Mouse (Mus musculus) layer of hippocampus, adult 2 months (tissue): ENCODE results near the gene Dip2c. TPM values are rescaled to one million over a fixed set of nuclear protein-coding genes. Genes with fewer than 3 reads are reported as not detected.
A peak's percentile ranks its signal among the peaks of the same experiment; 100 is the strongest.

Experiments
- DNase-seq, 2 experiments: peaks; one replicate each; pipeline ENCODE4 v3.0.0; 2022; ENCODE audit warnings: low spot score in 2 of 2
- H3K27ac ChIP-seq: fragments of 200-600 bp; 2 replicates; pipeline ENCODE4 v1.8.1; 2022
- H3K4me3 ChIP-seq: fragments of 200-600 bp; 2 replicates; pipeline ENCODE4 v1.8.1; 2022; ENCODE audit warnings: mild to moderate bottlenecking
- CTCF ChIP-seq: fragments of 200-600 bp; conservative IDR thresholded peaks from 2 replicates; pipeline ENCODE4 v1.8.1; 2022; ENCODE audit warnings: antibody characterized with exemption, mild to moderate bottlenecking, moderate library complexity
- total RNA-seq, 2 experiments: library from RNA; stranded (reverse); gene quantifications; 2 replicates each; pipeline ENCODE4 v1.2.3; 2021

Dip2c gene
- total RNA-seq, 2 experiments from 2014 or later: 66.2 to 66.7 TPM

- no peak for TF ChIP-seq CTCF
These were observed 175.6 kb downstream of the Dip2c start for GRCm38 (mm10) chr13:9451952-9452351.

DNA sequence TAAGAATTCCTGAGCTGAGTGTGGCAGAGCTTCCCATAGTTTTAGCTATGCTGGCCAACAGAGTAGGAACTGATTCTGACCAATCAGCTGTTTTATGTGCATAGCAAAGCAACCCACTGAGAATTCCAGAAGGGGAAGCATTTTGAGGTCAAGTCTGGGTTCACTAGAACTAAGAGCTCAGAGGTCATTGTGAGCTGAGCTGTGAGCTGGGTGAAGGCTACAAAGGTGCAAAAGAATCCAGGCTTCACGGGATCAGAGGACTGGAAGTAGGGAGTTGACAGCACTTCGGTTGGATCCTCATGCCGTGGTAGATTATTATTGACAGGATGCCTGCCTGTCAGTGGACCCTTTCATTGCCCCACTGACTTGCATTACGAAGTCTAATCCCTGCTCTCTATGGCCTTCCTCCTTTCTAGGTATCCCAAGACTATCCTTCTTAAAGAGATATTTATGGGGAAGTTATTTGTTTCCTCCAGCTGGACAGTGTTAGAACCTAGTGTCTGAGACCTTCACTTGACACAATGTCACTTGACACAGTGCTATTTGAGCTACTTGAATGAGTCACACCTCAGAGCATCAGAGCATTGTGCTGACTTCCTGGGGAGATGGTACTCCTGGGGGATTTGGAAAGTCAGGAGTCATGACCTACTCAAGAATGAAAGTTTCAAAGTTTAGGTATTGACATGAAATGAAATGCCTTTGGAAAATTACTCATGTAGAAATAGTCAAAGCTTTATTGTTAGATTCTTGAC, 178.3 kb downstream of the Dip2c start:
- H3K4me3 ChIP-seq: no peak overlapping the region
- DNase-seq: no peak
- TF ChIP-seq CTCF: no peak
- H3K27ac ChIP-seq: no peak overlapping the region

More at GRCm38 (mm10) chr13:9451952-9452351, 175.6 kb downstream of the Dip2c start:
- Histone ChIP-seq H3K4me3 (no peak overlapping the region), H3K27ac (peak overlapping the region; percentile 32; the same call in 1 of the 2 replicates)
- no peak for DNase-seq

DNA sequence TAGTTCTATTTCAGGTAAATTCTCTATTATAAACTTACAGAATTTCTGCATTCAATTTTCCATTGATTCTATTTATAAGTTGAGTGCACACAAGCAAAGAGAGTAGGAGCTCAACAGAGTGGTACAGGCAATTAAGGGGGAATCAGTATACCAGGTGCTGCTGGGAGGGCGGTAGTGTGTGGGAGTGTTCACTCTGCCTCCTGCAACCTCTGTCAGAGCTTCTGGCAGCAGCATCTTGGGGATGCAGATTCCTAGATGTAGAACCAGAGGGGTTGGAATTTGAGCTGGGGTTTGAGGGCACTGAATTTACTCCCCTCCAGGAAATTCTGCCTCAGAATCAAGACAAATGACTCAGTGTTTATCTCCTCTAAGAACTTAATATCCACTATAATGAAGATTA, 179.7 kb downstream of the Dip2c start:
- no peak for TF ChIP-seq CTCF
- H3K27ac ChIP-seq: no peak overlapping the region
- H3K4me3 ChIP-seq: no peak overlapping the region
- DNase-seq: no peak

- H3K27ac ChIP-seq: no peak overlapping the region
- TF ChIP-seq CTCF: no peak
- DNase-seq: no peak
- no peak overlapping the region for H3K4me3 ChIP-seq
These were observed 181.3 kb downstream of the Dip2c start for GRCm38 (mm10) chr13:9457420-9458308.

- DNase-seq: no peak
- no peak overlapping the region for H3K4me3 ChIP-seq
- no peak overlapping the region for H3K27ac ChIP-seq
- TF ChIP-seq CTCF: no peak
These were observed 188.1 kb downstream of the Dip2c start for GRCm38 (mm10) chr13:9464457-9464856.

GRCm38 (mm10) chr13:9467216-9467615, 190.9 kb downstream of the Dip2c start:
- DNase-seq: peak; percentile 35 to 76
- no peak overlapping the region for H3K4me3 ChIP-seq
- no peak overlapping the region for H3K27ac ChIP-seq
- peak; percentile 80 for TF ChIP-seq CTCF

DNA sequence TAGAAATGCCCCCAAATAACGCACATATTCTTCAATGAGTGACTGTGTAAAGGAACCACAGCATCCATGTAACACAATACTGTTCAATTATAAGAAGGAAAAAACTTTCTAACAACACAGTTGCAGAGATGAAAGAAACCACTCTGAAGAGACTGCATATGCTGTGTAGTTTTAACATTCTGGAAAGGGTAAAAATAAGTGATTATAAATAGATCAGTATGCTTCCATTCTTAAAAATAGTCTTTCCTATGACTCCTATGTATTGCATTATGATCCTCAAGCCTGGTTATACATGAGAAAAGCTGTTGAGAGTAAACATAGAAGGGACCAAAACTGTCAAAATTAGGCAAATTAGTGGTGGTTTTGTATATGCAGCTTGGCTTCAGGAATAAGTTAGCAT, 197.1 kb downstream of the Dip2c start:
- TF ChIP-seq CTCF: no peak
- H3K27ac ChIP-seq: no peak overlapping the region
- DNase-seq: no peak
- no peak overlapping the region for H3K4me3 ChIP-seq

DNA sequence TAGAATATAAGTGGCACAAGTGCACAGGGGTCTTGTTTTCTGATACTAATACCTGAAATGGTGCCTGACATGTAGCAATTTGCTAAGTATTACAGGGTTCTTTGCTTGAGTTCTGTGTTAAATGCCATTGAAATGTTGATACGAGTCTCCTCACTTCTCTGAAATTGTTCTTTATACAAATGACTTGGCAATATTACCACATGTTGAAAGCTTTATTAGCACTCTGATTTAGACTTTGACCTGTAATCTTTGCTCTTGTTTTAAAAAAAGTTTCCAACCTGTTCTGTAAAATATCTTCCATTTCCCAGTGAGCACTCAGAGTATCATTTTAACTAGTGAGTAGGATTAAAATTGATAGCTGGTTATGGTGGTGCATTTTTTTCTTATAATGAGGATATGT, 205.4 kb downstream of the Dip2c start:
- no peak overlapping the region for H3K27ac ChIP-seq
- DNase-seq: no peak
- TF ChIP-seq CTCF: no peak

DNA sequence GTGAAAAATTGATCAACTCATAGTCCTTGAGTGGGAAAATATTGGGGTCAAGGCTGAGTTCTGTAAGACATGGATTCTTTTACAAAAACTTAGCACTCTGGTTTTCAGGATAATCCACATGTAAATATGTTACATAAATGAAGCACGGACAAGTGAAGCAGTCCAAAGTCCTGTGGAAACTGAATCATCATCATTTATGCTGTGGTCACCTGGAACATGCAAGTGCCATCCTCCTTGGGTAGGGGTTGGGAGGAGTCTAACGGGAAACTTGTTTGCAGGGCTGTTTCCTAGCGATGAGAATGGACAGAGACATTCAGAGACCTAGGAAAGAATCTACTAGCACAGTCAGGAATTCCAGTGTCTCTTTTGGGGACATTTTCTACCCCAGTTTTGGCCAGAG, 213.4 kb downstream of the Dip2c start:
- Histone ChIP-seq H3K27ac (no peak overlapping the region), H3K4me3 (no peak overlapping the region)
- no peak for TF ChIP-seq CTCF
- DNase-seq: no peak

More for the DNA sequence above, 205.4 kb downstream of the Dip2c start:
- no peak overlapping the region for H3K4me3 ChIP-seq

DNA sequence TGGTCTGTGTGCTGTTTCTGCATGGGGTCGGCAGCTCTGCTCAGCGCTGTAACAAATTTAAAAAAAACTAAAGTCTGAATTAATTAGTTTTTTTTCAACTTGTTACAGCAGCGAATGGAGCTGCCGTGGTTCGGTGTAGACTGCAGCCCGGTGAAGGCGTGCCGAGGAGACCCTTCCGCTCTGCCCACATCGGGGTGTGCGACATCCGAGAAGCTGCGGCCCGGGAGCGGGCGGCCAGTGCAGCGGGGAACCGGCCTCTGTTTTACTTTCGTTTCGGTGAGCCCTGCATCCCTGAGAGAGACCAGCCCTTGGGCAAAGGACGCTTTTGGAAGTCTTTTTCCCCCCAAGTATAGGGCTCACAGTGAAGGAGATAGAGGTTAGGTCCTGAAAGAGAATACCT, 218.4 kb downstream of the Dip2c start:
- Histone ChIP-seq H3K4me3 (peak overlapping the region; percentile 38), H3K27ac (no peak overlapping the region)
- TF ChIP-seq CTCF: no peak
- DNase-seq: no peak

DNA sequence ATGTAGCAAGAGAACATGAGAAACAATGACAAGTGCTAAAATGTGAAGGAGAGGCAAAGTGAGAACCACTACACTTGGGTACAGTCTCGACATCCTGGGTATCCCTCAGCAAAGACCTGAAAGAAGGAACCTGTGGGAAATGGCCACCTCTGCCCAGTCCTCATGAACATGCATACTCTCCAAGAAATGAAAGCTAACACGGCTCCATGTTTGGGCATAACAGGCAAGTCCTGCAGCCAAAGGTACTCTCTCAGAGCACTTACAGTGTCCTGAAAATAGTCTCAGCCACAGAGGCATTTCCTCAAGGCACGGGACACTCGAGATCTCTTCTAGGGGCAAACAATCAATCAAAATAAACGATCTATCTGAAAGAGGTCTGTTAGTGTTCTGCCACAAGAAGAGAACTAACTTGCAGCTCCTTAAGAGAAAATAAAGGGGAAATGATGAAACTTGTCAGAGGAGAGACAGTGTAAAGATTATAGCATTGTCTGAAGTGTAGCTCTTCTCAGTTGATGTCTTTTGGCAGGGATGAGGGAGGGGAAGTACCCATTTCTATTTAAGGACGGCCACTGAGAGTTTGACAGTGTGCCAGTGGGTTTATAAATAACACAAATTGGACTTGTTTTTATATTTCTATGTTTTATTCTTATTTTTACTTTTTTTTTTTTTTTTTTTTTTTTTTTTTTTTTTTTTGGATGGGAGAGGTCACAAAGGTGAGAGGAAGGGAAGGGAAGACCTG, 228.0 kb downstream of the Dip2c start:
- Histone ChIP-seq H3K4me3 (no peak overlapping the region), H3K27ac (no peak overlapping the region)
- DNase-seq: no peak
- TF ChIP-seq CTCF: no peak

DNA sequence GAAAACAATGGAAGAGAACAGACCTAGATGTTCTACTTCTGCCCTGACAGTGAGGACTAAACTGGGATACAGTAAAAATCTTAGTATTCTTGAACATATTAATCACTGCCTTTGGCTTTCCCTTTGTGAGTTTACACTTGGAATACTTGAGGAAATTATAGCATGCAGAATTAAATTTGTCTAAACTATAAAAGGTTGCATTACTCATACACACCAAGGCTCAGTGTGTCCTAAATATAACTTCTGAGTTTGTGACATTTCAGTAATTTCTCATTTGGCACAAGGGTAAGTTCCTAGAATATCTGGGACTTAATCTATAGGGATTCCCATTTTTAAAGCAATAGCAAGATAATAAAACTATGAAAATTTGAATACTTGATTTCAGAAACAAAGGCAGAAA, 262.2 kb downstream of the Dip2c start:
- H3K4me3 ChIP-seq: no peak overlapping the region
- no peak for TF ChIP-seq CTCF
- no peak overlapping the region for H3K27ac ChIP-seq
- no peak for DNase-seq

GRCm38 (mm10) chr13:9547698-9548344, 271.5 kb downstream of the Dip2c start:
- DNase-seq: no peak
- Histone ChIP-seq H3K27ac (no peak overlapping the region), H3K4me3 (no peak overlapping the region)
- TF ChIP-seq CTCF: no peak
